Mouse (Mus musculus) hindbrain, embryonic 11.5 days (tissue): ENCODE data around the gene Psma6. TPM values are rescaled to one million over a fixed set of nuclear protein-coding genes. Genes with fewer than 3 reads are reported as not detected.

Experiments used
- ATAC-seq: fragments of 200-750 bp; cut with Nextera tagmentation; 2 replicates; pipeline ENCODE4 v1.8.0; 2017; ENCODE audit warnings: mild to moderate bottlenecking, moderate TSS enrichment, moderate library complexity; ENCODE audit not compliant: low FRiP score
- DNase-seq: peaks from one replicate; pipeline ENCODE4 v3.0.0-alpha.2; 2015; ENCODE audit warnings: low spot score
- H3K27ac ChIP-seq: fragments of 300-500 bp; sonication (generic); 2 replicates; pipeline ENCODE4 v1.5.1; 2014; ENCODE audit warnings: mild to moderate bottlenecking, low read depth, low read length
- H3K27me3 ChIP-seq: fragments of 300-500 bp; sonication (generic); 2 replicates; pipeline ENCODE4 v1.6.1; 2014; ENCODE audit warnings: mild to moderate bottlenecking, low read length, moderate library complexity, mixed read lengths; ENCODE audit not compliant: control insufficient read depth, insufficient read depth
- H3K36me3 ChIP-seq: fragments of 300-500 bp; sonication (generic); 2 replicates; pipeline ENCODE4 v1.6.1; 2014; ENCODE audit warnings: mild to moderate bottlenecking, low read length, moderate library complexity, mixed read lengths; ENCODE audit not compliant: control insufficient read depth, insufficient read depth
- H3K4me1 ChIP-seq: fragments of 300-500 bp; sonication (generic); replicated peaks from 2 replicates; pipeline ENCODE4 v1.6.1; 2014; ENCODE audit warnings: low read length, mixed read lengths; ENCODE audit not compliant: control insufficient read depth, insufficient read depth
- H3K4me2 ChIP-seq: fragments of 300-500 bp; sonication (generic); replicated peaks from 2 replicates; pipeline ENCODE4 v1.6.1; 2014; ENCODE audit warnings: mild to moderate bottlenecking, low read depth, low read length
- H3K4me3 ChIP-seq: fragments of 300-500 bp; sonication (generic); 2 replicates; pipeline ENCODE4 v1.5.1; 2014; ENCODE audit warnings: low read depth, low read length
- H3K9ac ChIP-seq: fragments of 300-500 bp; sonication (generic); 2 replicates; pipeline ENCODE4 v1.6.1; 2014; ENCODE audit warnings: low read depth, low read length
- H3K9me3 ChIP-seq: fragments of 300-500 bp; sonication (generic); 2 replicates; pipeline ENCODE4 v1.6.1; 2016; ENCODE audit warnings: low read length; ENCODE audit not compliant: control insufficient read depth
- WGBS: fragments of 180-500 bp; shearing (Covaris S2); extraction: QIAGEN DNeasy Blood & Tissue Kit; methylation state at CpG from one replicate; pipeline ENCODE4 v1.1.7; 2014; 5-methylcytosine and 5-hydroxymethylcytosine counted together
- polyA plus RNA-seq: library from polyadenylated mRNA; unstranded; fragments of >200 nt; fragmentation: Nextera tagmentation; extraction: Ambion mirVana; gene quantifications from 2 replicates; pipeline ENCODE4 v1.2.1, GENCODE M21; 2014

Psma6 gene
- polyA plus RNA-seq, 1 experiment from 2014 or later: 503 TPM

- 66% methylated on average over 4 of the region's 4 CpGs for WGBS
Observed at GRCm38 (mm10) chr12:55460900-55461299, 76.9 kb downstream of the Psma6 start.

GRCm38 (mm10) chr12:55461767-55462166, 77.7 kb downstream of the Psma6 start:
- Histone ChIP-seq H3K4me3 (no peak overlapping the region), H3K9me3 (no peaks in the 10 kb centered on the region), H3K4me1 (peaks cover 1% of the 10 kb centered on the region; the same call in 1 of the 2 replicates), H3K4me2 (no peak overlapping the region), H3K36me3 (no peaks in the 10 kb centered on the region), H3K27ac (no peak overlapping the region), H3K27me3 (no peaks in the 10 kb centered on the region), H3K9ac (no peak overlapping the region)
- ATAC-seq (no peak), DNase-seq (no peak)
- WGBS: 82% methylated on average over 6 of the region's 6 CpGs

More at GRCm38 (mm10) chr12:55460900-55461299, 76.9 kb downstream of the Psma6 start:
- no peaks in the 10 kb centered on the region for H3K36me3 ChIP-seq
- no peak overlapping the region for H3K27ac ChIP-seq
- DNase-seq: no peak
- no peak for ATAC-seq
- H3K27me3 ChIP-seq: no peaks in the 10 kb centered on the region
- no peak overlapping the region for H3K9ac ChIP-seq
- H3K9me3 ChIP-seq: no peaks in the 10 kb centered on the region
- no peaks in the 10 kb centered on the region for H3K4me1 ChIP-seq
- H3K4me3 ChIP-seq: no peak overlapping the region
- H3K4me2 ChIP-seq: no peak overlapping the region

- no peak overlapping the region for H3K4me2 ChIP-seq
- H3K27ac ChIP-seq: no peak overlapping the region
Observed at GRCm38 (mm10) chr12:55462456-55462855, 78.4 kb downstream of the Psma6 start.

GRCm38 (mm10) chr12:55463087-55463486, 79.1 kb downstream of the Psma6 start:
- DNase-seq: no peak
- Histone ChIP-seq H3K4me1 (peaks cover 5% of the 10 kb centered on the region), H3K27ac (no peak overlapping the region), H3K4me2 (no peak overlapping the region), H3K9me3 (no peaks in the 10 kb centered on the region), H3K27me3 (no peaks in the 10 kb centered on the region; the same call in 1 of the 2 replicates), H3K4me3 (no peak overlapping the region), H3K36me3 (no peaks in the 10 kb centered on the region), H3K9ac (no peak overlapping the region)
- WGBS: 75% methylated on average over 5 of the region's 5 CpGs
- ATAC-seq: no peak

More at GRCm38 (mm10) chr12:55462456-55462855, 78.4 kb downstream of the Psma6 start:
- Histone ChIP-seq H3K4me3 (no peak overlapping the region), H3K9ac (no peak overlapping the region), H3K36me3 (no peaks in the 10 kb centered on the region), H3K4me1 (peaks cover 3% of the 10 kb centered on the region; the same call in 1 of the 2 replicates), H3K27me3 (no peaks in the 10 kb centered on the region), H3K9me3 (no peaks in the 10 kb centered on the region)
- no peak for ATAC-seq
- WGBS: 77% methylated on average over 6 of the region's 6 CpGs
- DNase-seq: no peak

- no peaks in the 10 kb centered on the region; the same call in 1 of the 2 replicates for H3K27me3 ChIP-seq
- H3K9ac ChIP-seq: no peak overlapping the region; the same call in 1 of the 2 replicates
- no peak overlapping the region for H3K4me2 ChIP-seq
- H3K9me3 ChIP-seq: no peaks in the 10 kb centered on the region
- no peaks in the 10 kb centered on the region for H3K36me3 ChIP-seq
- WGBS: 31% methylated on average over 16 of the region's 16 CpGs
- peak; percentile 51 for DNase-seq
- peaks cover 6% of the 10 kb centered on the region for H3K4me1 ChIP-seq
- H3K4me3 ChIP-seq: no peak overlapping the region
- no peak overlapping the region for H3K27ac ChIP-seq
- ATAC-seq: peak; percentile 59
Observed at GRCm38 (mm10) chr12:55463992-55464845, 80.2 kb downstream of the Psma6 start.

- H3K9ac ChIP-seq: no peak overlapping the region
- H3K36me3 ChIP-seq: no peaks in the 10 kb centered on the region
- peaks cover 6% of the 10 kb centered on the region for H3K4me1 ChIP-seq
- H3K4me2 ChIP-seq: no peak overlapping the region
- no peaks in the 10 kb centered on the region; the same call in 1 of the 2 replicates for H3K27me3 ChIP-seq
- no peak overlapping the region for H3K27ac ChIP-seq
- ATAC-seq: no peak
- H3K4me3 ChIP-seq: no peak overlapping the region
- H3K9me3 ChIP-seq: no peaks in the 10 kb centered on the region
- 68% methylated on average over 14 of the region's 14 CpGs for WGBS
- DNase-seq: no peak
Observed at GRCm38 (mm10) chr12:55464846-55465361, 80.9 kb downstream of the Psma6 start.

- H3K4me2 ChIP-seq: no peak overlapping the region
- H3K9ac ChIP-seq: no peak overlapping the region
- ATAC-seq (no peak), DNase-seq (no peak)
- no peaks in the 10 kb centered on the region; the same call in 1 of the 2 replicates for H3K27me3 ChIP-seq
- H3K4me3 ChIP-seq: no peak overlapping the region
- no peak overlapping the region for H3K27ac ChIP-seq
- H3K4me1 ChIP-seq: peaks cover 6% of the 10 kb centered on the region
- 80% methylated on average over 17 of the region's 17 CpGs for WGBS
- no peaks in the 10 kb centered on the region for H3K36me3 ChIP-seq
- H3K9me3 ChIP-seq: no peaks in the 10 kb centered on the region
Observed at GRCm38 (mm10) chr12:55465401-55465983, 81.5 kb downstream of the Psma6 start.

GRCm38 (mm10) chr12:55466088-55466701, 82.2 kb downstream of the Psma6 start:
- H3K9ac ChIP-seq: no peak overlapping the region
- H3K27ac ChIP-seq: no peak overlapping the region
- no peaks in the 10 kb centered on the region; the same call in 1 of the 2 replicates for H3K27me3 ChIP-seq
- peaks cover 6% of the 10 kb centered on the region for H3K4me1 ChIP-seq
- DNase-seq (no peak), ATAC-seq (peak; percentile 26; the same call in 1 of the 2 replicates)
- no peaks in the 10 kb centered on the region for H3K9me3 ChIP-seq
- WGBS: 50% methylated on average over 7 of the region's 7 CpGs
- H3K4me3 ChIP-seq: no peak overlapping the region
- no peaks in the 10 kb centered on the region for H3K36me3 ChIP-seq
- no peak overlapping the region for H3K4me2 ChIP-seq
